Mouse (Mus musculus) hematopoietic stem cell, adult 5-6 weeks (primary cell): ENCODE measurements at regions not wholly inside any gene's neighbourhood (a gene's known extent, or its start where the extent isn't known, plus 50 kb on each side); places are given as distances from the start of the nearest gene placed in this dataset.

Experiments used
- ATAC-seq, 2 experiments: fragments of 125-278 bp in 1 of 2; replicated peaks in 1 of 2; 2 replicates each; pipeline ENCODE4 v1.8.0; 2016 to 2017; ENCODE audit warnings: inconsistent platforms in 2 of 2, mild to moderate bottlenecking in 2 of 2, moderate number of reproducible peaks in 2 of 2, low read depth in 1 of 2, moderate TSS enrichment in 1 of 2; ENCODE audit not compliant: low FRiP score in 2 of 2, poor library complexity in 2 of 2, severe bottlenecking in 2 of 2, insufficient read depth in 1 of 2, low TSS enrichment in 1 of 2

- no peak for ATAC-seq
Measured at GRCm38 (mm10) chr6:117506619-117507018, 334.4 kb upstream of the Zfp637 start.

DNA sequence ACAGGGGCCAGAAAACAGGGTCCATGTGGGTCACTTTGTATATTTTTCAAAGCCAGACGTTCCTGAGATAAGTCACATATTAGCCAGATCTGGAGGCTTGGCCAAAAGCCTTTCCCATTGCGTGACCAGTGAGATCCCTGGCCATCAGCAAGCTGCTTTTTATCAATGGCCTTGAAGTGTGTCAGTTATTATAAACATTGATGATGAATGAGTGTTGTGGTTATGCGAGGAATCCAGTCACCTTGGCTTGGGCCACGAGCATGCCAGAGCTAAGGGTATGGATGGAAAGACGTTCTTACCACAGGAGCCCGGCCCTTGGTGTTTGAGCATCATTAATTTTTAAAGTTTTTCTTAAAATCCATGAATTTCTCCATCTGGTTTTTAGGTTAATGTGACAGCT is 332.1 kb upstream of the Zfp637 start:
- ATAC-seq: no peak

DNA sequence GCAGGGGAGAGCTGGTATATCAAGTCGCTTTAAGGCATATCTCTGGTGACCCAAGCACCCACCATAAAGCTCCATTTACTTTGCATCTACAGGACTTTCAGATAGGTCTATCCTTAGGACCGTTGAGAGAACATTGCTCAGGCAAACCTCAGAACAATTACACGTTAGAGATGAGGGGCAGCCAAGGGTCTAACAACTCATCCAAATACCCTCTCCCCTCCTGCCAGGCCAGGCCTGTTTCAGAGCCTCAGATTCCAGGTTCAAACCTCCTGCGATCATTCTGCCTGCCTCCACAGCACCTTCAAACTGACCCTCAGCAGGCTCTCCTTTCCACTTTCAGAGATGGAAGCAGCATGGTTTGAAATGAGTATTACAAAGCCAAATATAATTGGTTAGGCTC is 331.0 kb upstream of the Zfp637 start:
- no peak for ATAC-seq

GRCm38 (mm10) chr6:117514831-117515230 is 326.1 kb upstream of the Zfp637 start:
- ATAC-seq: no peak

GRCm38 (mm10) chr6:117516906-117517305 is 324.1 kb upstream of the Zfp637 start:
- ATAC-seq: no peak

GRCm38 (mm10) chr6:117518939-117519338 is 322.0 kb upstream of the Zfp637 start:
- ATAC-seq: no peak

DNA sequence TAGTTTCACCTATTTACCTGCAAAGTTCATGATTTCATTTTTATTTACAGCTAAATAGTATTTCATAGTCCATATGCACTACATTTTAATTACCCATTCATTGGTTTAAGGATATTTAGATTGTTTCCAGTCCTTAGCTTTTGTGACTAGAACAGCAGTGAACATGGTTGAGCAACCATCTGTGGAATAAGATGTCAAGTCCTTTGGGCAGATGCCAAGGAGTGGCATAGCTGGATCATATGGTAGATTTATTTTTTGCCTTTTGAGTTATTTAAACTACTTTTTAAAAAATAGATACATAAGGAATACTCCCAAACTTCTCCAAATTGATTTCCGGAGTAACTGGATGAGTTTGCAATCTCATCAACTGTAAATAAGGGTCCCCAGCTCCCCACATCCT is 321.5 kb upstream of the Zfp637 start:
- ATAC-seq: no peak

- no peak for ATAC-seq
Measured at GRCm38 (mm10) chr6:117526161-117526935, 314.6 kb upstream of the Zfp637 start.

DNA sequence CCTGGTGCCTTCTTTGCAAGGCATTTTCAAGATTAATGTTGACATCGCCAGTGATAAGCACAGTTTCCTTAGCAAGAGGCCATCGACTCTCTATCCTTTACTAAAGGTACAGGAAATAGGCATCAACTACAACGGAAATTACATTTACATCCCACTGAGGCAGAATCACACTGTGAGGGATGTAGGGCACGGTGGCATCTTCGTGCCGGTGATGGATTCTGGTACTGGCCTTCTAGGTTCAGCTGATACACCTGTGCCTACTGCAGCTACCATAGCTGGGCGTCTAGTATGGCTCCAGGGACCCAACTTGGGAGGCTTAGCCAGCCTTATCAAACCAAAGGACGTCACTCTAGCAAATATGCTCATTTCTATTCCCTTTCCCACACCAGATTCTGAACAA is 313.5 kb upstream of the Zfp637 start:
- ATAC-seq: no peak

DNA sequence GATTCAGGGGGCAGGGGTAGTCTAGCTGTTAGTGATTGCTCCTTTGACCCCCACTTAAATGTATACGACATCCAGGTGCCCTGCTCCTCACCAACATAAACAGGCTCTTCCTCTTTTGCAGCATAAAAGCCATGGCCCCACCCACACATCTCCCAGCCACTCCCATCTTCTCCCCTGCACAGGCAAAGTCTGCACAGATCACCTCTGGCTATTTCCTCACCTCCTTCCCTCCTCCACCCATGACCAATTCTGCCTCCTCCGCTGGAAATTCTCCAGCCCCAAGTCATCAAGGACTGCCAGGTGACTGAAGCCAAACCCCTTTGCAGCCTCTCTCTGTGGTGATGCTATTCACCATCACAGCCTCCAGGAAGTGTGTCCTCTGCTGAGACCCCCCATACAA is 306.8 kb upstream of the Zfp637 start:
- ATAC-seq: peak in 1 of 2 experiments; percentile 37; a peak in 1 of 4 replicates

- no peak for ATAC-seq
Measured at GRCm38 (mm10) chr6:117534991-117535390, 306.0 kb upstream of the Zfp637 start.

GRCm38 (mm10) chr6:117536084-117536483 is 304.9 kb upstream of the Zfp637 start:
- no peak for ATAC-seq

DNA sequence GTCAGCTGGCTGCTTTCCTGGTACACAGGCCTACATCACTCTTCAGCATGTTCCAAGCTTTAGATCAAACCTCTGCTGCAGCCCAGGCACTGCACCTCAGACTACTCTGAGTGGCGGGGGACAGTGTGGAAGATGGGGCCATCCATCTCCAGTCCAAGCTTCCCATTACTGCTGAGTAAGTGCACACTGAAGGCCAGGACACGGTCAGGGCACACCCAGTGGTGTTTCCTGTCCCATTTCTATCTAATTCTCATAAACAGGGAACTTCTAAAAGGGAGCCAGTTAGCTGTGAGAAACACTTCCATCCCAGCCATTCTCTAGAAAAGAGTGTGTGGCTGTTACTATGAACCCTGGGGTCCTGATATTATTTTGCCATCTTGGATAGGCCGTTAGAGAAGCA is 298.5 kb upstream of the Zfp637 start:
- ATAC-seq: no peak

- no peak for ATAC-seq
Measured at GRCm38 (mm10) chr6:117544276-117545196, 296.4 kb upstream of the Zfp637 start.

- ATAC-seq: no peak
Measured at GRCm38 (mm10) chr6:117550930-117551329, 290.1 kb upstream of the Zfp637 start.

DNA sequence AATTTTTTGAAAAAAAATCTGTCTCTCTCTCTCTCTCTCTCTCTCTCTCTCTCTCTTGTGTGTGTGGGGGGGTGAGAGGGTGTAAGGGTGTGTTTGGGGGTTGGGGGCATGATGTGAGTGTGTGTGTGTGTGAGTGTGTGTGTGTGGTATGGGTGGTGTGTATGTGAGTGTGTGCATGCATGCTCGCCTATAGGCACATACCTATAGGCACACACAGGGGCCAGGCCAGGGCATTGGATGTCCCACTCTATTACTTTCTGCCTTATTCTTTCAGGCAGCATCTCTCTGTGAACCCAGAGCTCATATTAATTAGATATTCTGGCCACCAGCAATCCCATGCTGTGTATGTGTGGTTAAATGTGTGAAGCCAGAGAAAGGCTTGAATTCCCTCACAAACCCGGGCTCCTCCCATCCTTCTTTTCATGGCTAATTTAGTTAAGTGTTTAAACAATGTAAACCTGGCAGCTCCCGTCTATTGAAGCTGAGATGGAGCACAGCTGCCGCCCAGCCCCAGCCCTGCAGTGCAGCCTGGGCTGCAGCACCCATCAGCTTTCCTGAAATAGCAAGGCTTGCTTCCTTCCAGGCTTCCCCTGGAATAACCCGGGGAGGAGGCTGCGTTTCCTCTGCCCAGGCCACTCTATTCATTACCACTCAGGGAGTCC is 288.8 kb upstream of the Zfp637 start:
- no peak for ATAC-seq

DNA sequence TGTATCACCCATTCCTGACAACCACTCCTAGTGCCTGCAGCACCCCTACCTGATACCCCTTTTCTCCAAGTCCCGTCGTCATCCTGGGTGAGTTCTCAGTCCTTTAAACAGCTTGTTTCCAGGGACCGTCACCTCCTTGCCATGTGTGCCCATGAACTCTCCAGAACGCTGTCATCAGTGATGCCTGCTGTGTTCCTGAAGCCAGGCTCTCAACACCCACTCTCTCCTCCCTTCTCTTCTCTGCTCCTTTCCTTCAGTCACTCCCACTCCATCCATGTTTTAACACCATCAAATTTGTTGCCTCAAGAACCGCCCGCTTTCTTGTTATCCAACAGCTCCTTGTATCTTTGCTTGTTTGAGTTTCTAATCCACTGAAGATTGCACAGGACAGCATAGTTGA is 277.8 kb upstream of the Zfp637 start:
- no peak for ATAC-seq

- no peak for ATAC-seq
Measured at GRCm38 (mm10) chr6:117563704-117564103, 277.3 kb upstream of the Zfp637 start.
